Mouse (Mus musculus): Measurements from ENCODE around the gene Srsf7. TPM values are rescaled to one million over a fixed set of nuclear protein-coding genes. Genes with fewer than 3 reads are reported as not detected.
"Not testable (repeated sequence)": the region's sequence is repeated elsewhere in the genome, so short reads cannot be mapped to it uniquely, and the experiment has no call there.

Srsf7 gene
- polyA plus RNA-seq, 1 experiment from 2014 or later: 485 TPM

DNA sequence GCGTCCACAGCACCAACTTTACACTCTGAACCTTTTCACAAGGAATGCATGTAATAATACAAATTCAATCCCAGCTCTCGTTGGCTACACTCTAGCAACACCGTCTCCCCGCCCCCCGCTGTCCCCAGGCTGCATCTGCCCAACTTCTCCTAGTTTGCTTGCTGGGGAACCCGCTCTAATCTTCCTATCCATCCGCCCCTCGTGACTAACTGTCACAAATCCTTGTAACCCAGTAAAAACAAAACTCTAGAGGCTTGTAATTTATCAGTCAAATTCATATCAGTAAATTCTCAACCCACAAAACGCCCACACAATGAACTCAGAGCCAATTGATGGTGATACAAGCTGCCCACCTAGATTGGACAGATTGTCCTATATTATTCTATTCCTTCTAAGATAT is 14.1 kb upstream of the Srsf7 start:
- no peak overlapping the region for H3K27ac ChIP-seq (replicated peaks; ENCODE audit: low read depth, low read length)
- H3K27me3 ChIP-seq (replicated peaks; ENCODE audit: control insufficient read depth, insufficient read depth, low read length): no peaks in the 10 kb centered on the region
- H3K9ac ChIP-seq (ENCODE audit: low read depth, low read length): no peak overlapping the region
- H3K9me3 ChIP-seq (ENCODE audit: control insufficient read depth, low read length): no peaks in the 10 kb centered on the region
- H3K36me3 ChIP-seq (ENCODE audit: control insufficient read depth, insufficient read depth, low read length): no peaks in the 10 kb centered on the region
- ATAC-seq (ENCODE audit: low read depth) (no peak), DNase-seq (ENCODE audit: low spot score) (no peak)
- 0 out of 2 replicates have a peak, but pooled peaks cover 4% of the 10 kb centered on the region for H3K4me1 ChIP-seq (ENCODE audit: control insufficient read depth, insufficient read depth, low read length)
- WGBS: 70% methylated on average over 9 of the region's 9 CpGs
- H3K4me3 ChIP-seq (ENCODE audit: low read depth, low read length): no peak overlapping the region
- no peak overlapping the region for H3K4me2 ChIP-seq (ENCODE audit: low read depth, low read length)

DNA sequence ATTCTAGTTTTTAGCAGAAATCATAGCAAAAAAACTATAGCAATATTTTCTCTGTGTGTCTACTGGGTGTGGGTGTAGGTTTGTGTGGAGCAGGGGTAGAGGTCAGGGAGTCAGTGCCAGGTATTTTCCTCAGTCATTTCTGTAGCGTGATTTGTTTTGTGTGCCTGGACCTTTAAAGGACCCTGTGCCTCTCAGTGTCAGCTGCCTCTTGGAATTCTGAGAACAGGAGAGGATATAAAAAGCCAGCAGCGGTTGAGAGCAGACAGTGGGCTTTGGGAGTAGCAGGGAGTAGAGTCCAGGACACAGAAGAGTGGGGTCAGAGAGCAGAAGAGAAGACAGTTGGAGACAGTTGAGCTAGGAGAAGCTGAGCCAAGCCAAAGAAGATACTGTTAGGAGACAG is 13.0 kb upstream of the Srsf7 start:
- no peaks in the 10 kb centered on the region for H3K9me3 ChIP-seq (ENCODE audit: control insufficient read depth, low read length)
- ATAC-seq (ENCODE audit: low read depth): no peak
- DNase-seq (ENCODE audit: low spot score): no peak

DNA sequence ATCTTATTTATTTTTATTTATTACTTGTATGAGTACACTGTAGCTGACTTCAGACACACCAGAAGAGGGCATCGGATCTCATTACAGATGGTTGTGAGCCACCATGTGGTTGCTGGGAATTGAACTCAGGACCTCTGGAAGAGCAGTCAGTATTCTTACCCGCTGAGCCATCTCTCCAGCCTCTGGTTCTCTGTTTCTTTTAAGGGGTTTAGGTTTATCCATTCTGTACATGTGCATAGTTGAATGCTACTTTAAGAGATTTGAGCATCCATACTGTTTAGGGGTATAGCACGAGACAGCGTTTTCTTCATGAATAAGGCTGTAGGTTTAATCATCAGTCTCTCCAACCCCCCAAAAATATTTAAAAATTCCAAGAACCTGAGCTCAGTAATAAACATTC is 6.9 kb upstream of the Srsf7 start:
- not testable (repeated sequence) for H3K4me2 ChIP-seq (ENCODE audit: low read depth, low read length); H3K36me3 ChIP-seq (ENCODE audit: control insufficient read depth, insufficient read depth, low read length); H3K27ac ChIP-seq (replicated peaks; ENCODE audit: low read depth, low read length); H3K4me1 ChIP-seq (ENCODE audit: control insufficient read depth, insufficient read depth, low read length); H3K27me3 ChIP-seq (replicated peaks; ENCODE audit: control insufficient read depth, insufficient read depth, low read length); H3K9ac ChIP-seq (ENCODE audit: low read depth, low read length); H3K4me3 ChIP-seq (ENCODE audit: low read depth, low read length); ATAC-seq (ENCODE audit: low read depth); DNase-seq (ENCODE audit: low spot score); H3K9me3 ChIP-seq (ENCODE audit: control insufficient read depth, low read length)
- 82% methylated on average over 4 of the region's 4 CpGs for WGBS

More for the DNA sequence above, 13.0 kb upstream of the Srsf7 start:
- Histone ChIP-seq H3K27ac (replicated peaks; ENCODE audit: low read depth, low read length) (no peak overlapping the region), H3K4me2 (ENCODE audit: low read depth, low read length) (no peak overlapping the region), H3K9ac (ENCODE audit: low read depth, low read length) (no peak overlapping the region), H3K4me3 (ENCODE audit: low read depth, low read length) (no peak overlapping the region), H3K36me3 (ENCODE audit: control insufficient read depth, insufficient read depth, low read length) (no peaks in the 10 kb centered on the region), H3K27me3 (replicated peaks; ENCODE audit: control insufficient read depth, insufficient read depth, low read length) (no peaks in the 10 kb centered on the region), H3K4me1 (ENCODE audit: control insufficient read depth, insufficient read depth, low read length) (0 out of 2 replicates have a peak, but pooled peaks cover 2% of the 10 kb centered on the region)
- 70% methylated on average over 2 of the region's 2 CpGs for WGBS

DNA sequence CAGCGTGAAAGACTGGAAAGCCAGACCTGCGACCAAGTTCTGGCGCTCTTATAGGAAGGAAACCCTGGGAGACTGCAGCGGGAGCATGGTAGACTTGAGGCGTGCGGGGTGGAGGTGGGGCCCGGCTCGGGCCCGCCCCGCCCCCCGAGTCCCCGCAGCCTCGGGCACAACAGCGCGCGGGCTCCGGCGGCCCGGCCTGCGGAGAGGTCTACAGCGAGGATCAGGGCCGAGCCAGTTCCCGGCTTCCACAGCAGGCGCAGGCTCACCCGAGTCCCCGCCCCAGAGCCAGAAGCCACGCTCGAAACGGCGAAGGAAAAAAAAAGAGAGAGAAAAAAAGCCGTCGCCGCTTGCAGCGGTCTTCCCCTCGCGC is 821 bp downstream of the Srsf7 start:
- Histone ChIP-seq H3K4me1 (ENCODE audit: control insufficient read depth, insufficient read depth, low read length) (peaks cover 9% of the 10 kb centered on the region; the same call in 1 of the 2 replicates), H3K9ac (ENCODE audit: low read depth, low read length) (peak overlapping the region; percentile 91), H3K27ac (replicated peaks; ENCODE audit: low read depth, low read length) (peak overlapping the region; percentile 96), H3K4me2 (ENCODE audit: low read depth, low read length) (peak overlapping the region; percentile 92), H3K9me3 (ENCODE audit: control insufficient read depth, low read length) (no peaks in the 10 kb centered on the region), H3K27me3 (replicated peaks; ENCODE audit: control insufficient read depth, insufficient read depth, low read length) (no peaks in the 10 kb centered on the region), H3K36me3 (ENCODE audit: control insufficient read depth, insufficient read depth, low read length) (peaks cover 39% of the 10 kb centered on the region), H3K4me3 (ENCODE audit: low read depth, low read length) (peak overlapping the region; percentile 65)
- 0% methylated on average over 34 of the region's 36 CpGs for WGBS
- DNase-seq (ENCODE audit: low spot score) (no peak), ATAC-seq (ENCODE audit: low read depth) (peak; percentile 67)

GRCm38 (mm10) chr17:80205657-80206056 is 1.4 kb downstream of the Srsf7 start:
- Histone ChIP-seq H3K4me2 (ENCODE audit: low read depth, low read length) (peak overlapping the region; percentile 92), H3K4me3 (ENCODE audit: low read depth, low read length) (peak overlapping the region; percentile 65), H3K4me1 (ENCODE audit: control insufficient read depth, insufficient read depth, low read length) (peaks cover 9% of the 10 kb centered on the region; the same call in 1 of the 2 replicates), H3K27ac (replicated peaks; ENCODE audit: low read depth, low read length) (peak overlapping the region; percentile 96), H3K36me3 (ENCODE audit: control insufficient read depth, insufficient read depth, low read length) (peaks cover 44% of the 10 kb centered on the region), H3K9me3 (ENCODE audit: control insufficient read depth, low read length) (no peaks in the 10 kb centered on the region), H3K27me3 (replicated peaks; ENCODE audit: control insufficient read depth, insufficient read depth, low read length) (no peaks in the 10 kb centered on the region), H3K9ac (ENCODE audit: low read depth, low read length) (peak overlapping the region; percentile 91)
- WGBS: 16% methylated on average over 5 of the region's 5 CpGs
- no peak for ATAC-seq (ENCODE audit: low read depth)
- no peak for DNase-seq (ENCODE audit: low spot score)

DNA sequence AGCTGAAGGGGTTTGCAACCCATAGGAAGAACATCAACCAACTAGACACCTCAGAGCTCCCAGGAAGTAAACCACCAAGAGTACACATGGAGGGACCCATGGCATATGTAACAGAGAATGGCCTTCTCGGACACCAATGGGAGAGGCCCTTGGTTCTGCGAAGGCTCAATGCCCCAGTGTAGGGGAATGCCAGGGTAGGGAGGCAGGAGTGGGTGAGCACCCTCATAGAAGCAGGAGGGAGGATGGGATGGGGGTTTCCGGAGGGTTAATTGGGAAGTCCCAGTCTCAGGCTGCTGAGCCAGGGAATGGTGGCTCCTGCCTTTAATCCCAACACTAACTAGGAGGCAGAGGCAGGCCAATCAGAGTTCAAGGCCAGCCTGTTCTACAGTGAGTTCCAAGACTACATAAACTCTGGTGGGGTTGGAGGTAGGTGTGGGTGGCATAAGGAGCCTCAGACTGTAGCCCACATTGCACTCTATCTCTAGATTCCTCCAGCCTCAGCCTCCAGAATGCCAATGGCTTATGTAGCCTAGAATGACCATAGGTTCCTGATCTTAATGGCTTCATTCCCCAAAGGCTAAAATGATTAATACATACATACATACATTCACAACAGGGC is 7.8 kb downstream of the Srsf7 start:
- H3K9ac ChIP-seq (ENCODE audit: low read depth, low read length): no peak overlapping the region
- no peaks in the 10 kb centered on the region for H3K27me3 ChIP-seq (replicated peaks; ENCODE audit: control insufficient read depth, insufficient read depth, low read length)
- H3K4me3 ChIP-seq (ENCODE audit: low read depth, low read length): no peak overlapping the region
- DNase-seq (ENCODE audit: low spot score) (no peak), ATAC-seq (ENCODE audit: low read depth) (no peak)
- no peaks in the 10 kb centered on the region for H3K4me1 ChIP-seq (ENCODE audit: control insufficient read depth, insufficient read depth, low read length)
- no peak overlapping the region for H3K4me2 ChIP-seq (ENCODE audit: low read depth, low read length)
- 89% methylated on average over 3 of the region's 3 CpGs for WGBS
- peaks cover 82% of the 10 kb centered on the region for H3K36me3 ChIP-seq (ENCODE audit: control insufficient read depth, insufficient read depth, low read length)
- H3K9me3 ChIP-seq (ENCODE audit: control insufficient read depth, low read length): no peaks in the 10 kb centered on the region
- no peak overlapping the region for H3K27ac ChIP-seq (replicated peaks; ENCODE audit: low read depth, low read length)

- WGBS: 64% methylated on average over 5 of the region's 5 CpGs
- Histone ChIP-seq H3K4me3 (ENCODE audit: low read depth, low read length) (no peak overlapping the region), H3K9me3 (ENCODE audit: control insufficient read depth, low read length) (no peaks in the 10 kb centered on the region), H3K27ac (replicated peaks; ENCODE audit: low read depth, low read length) (no peak overlapping the region), H3K4me1 (ENCODE audit: control insufficient read depth, insufficient read depth, low read length) (no peaks in the 10 kb centered on the region), H3K9ac (ENCODE audit: low read depth, low read length) (no peak overlapping the region), H3K4me2 (ENCODE audit: low read depth, low read length) (no peak overlapping the region), H3K36me3 (ENCODE audit: control insufficient read depth, insufficient read depth, low read length) (peaks cover 31% of the 10 kb centered on the region), H3K27me3 (replicated peaks; ENCODE audit: control insufficient read depth, insufficient read depth, low read length) (no peaks in the 10 kb centered on the region)
- peak; percentile 63 for DNase-seq (ENCODE audit: low spot score)
- ATAC-seq (ENCODE audit: low read depth): no peak
Measured at GRCm38 (mm10) chr17:80193075-80193474, 14.0 kb downstream of the Srsf7 start.

GRCm38 (mm10) chr17:80183615-80184014 is 23.5 kb downstream of the Srsf7 start:
- DNase-seq (ENCODE audit: low spot score) (no peak), ATAC-seq (ENCODE audit: low read depth) (no peak)
- H3K9ac ChIP-seq (ENCODE audit: low read depth, low read length): no peak overlapping the region
- no peak overlapping the region for H3K4me3 ChIP-seq (ENCODE audit: low read depth, low read length)
- H3K36me3 ChIP-seq (ENCODE audit: control insufficient read depth, insufficient read depth, low read length): no peaks in the 10 kb centered on the region
- H3K4me2 ChIP-seq (ENCODE audit: low read depth, low read length): no peak overlapping the region
- no peak overlapping the region for H3K27ac ChIP-seq (replicated peaks; ENCODE audit: low read depth, low read length)
- H3K27me3 ChIP-seq (replicated peaks; ENCODE audit: control insufficient read depth, insufficient read depth, low read length): no peaks in the 10 kb centered on the region
- no peaks in the 10 kb centered on the region for H3K4me1 ChIP-seq (ENCODE audit: control insufficient read depth, insufficient read depth, low read length)
- no peaks in the 10 kb centered on the region for H3K9me3 ChIP-seq (ENCODE audit: control insufficient read depth, low read length)
- 77% methylated on average over 10 of the region's 10 CpGs for WGBS

- Histone ChIP-seq H3K36me3 (ENCODE audit: control insufficient read depth, insufficient read depth, low read length) (no peaks in the 10 kb centered on the region), H3K4me2 (ENCODE audit: low read depth, low read length) (no peak overlapping the region), H3K4me1 (ENCODE audit: control insufficient read depth, insufficient read depth, low read length) (no peaks in the 10 kb centered on the region), H3K9me3 (ENCODE audit: control insufficient read depth, low read length) (no peaks in the 10 kb centered on the region), H3K27me3 (replicated peaks; ENCODE audit: control insufficient read depth, insufficient read depth, low read length) (no peaks in the 10 kb centered on the region), H3K27ac (replicated peaks; ENCODE audit: low read depth, low read length) (no peak overlapping the region), H3K9ac (ENCODE audit: low read depth, low read length) (no peak overlapping the region), H3K4me3 (ENCODE audit: low read depth, low read length) (no peak overlapping the region)
- ATAC-seq (ENCODE audit: low read depth) (peak; percentile 38; the same call in 1 of the 2 replicates), DNase-seq (ENCODE audit: low spot score) (no peak)
Measured at GRCm38 (mm10) chr17:80180468-80180867, 26.6 kb downstream of the Srsf7 start.

All from embryonic facial prominence, embryonic 14.5 days (tissue).